Mouse (Mus musculus): ENCODE measurements around the gene Gm8882.
"Not testable (repeated sequence)": the region's sequence is repeated elsewhere in the genome, so short reads cannot be mapped to it uniquely, and the experiment has no call there.

Gene Gm8882

GRCm38 (mm10) chr6:132364034-132364433 lies at the start of gene Gm8882:
Gene Gm8882 (minus strand): TSS chr6:132364134.
- not testable (repeated sequence) for TF ChIP-seq GATA4 (IDR thresholded peaks at IDR 0.05; ENCODE audit: insufficient replicate concordance, low read length)

GRCm38 (mm10) chr6:132314657-132315056 lies 49.3 kb downstream of the Gm8882 start, which contains the start of gene Prpmp5:
Gene Prpmp5 (minus strand): TSS chr6:132314757.
- TF ChIP-seq GATA4 (IDR thresholded peaks at IDR 0.05; ENCODE audit: insufficient replicate concordance, low read length), result not testable (repeated sequence)
